Mouse (Mus musculus) embryo, embryonic 10.5 days (tissue): ENCODE measurements around the gene Kif6.

ENCODE experiments used
- DNase-seq: peaks from one replicate; pipeline ENCODE4 v3.0.0-alpha.2; 2015; ENCODE audit warnings: low spot score

Kif6 gene

DNA sequence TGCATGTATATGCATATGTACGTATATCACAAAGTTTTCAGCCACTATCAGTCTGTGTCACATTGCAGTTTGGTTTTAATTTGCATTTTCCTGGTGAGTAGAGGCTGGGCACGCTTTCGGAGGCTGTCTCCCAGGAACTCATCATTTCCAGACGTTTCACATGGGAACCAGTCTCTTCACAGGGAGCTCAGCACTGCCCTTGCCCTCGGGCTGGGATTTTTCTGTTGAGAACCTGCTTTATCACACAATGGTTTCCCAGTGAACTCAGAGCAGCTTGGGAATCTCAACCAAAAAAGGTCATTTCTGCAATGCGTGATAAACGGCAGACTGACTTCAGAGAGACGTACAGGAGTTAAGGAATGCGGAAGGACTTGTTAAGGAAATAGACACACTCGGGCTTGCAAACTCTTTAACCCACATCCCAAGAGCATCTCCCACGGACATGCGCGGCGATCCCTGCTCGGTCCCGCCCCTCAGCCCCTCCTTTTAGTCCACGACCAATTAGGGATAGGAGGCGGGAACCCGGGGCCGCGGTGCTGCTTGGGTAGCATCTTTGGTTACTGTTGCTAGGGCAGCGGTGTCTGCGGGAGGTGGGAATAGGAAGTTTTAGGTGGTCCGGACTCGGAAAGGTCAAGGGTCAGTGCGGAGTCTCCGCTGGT, at the start of gene Kif6:
Gene Kif6 (plus strand): TSS at position 560 of the 659 bp plus-strand sequence.
- DNase-seq, result peak; percentile 94

DNA sequence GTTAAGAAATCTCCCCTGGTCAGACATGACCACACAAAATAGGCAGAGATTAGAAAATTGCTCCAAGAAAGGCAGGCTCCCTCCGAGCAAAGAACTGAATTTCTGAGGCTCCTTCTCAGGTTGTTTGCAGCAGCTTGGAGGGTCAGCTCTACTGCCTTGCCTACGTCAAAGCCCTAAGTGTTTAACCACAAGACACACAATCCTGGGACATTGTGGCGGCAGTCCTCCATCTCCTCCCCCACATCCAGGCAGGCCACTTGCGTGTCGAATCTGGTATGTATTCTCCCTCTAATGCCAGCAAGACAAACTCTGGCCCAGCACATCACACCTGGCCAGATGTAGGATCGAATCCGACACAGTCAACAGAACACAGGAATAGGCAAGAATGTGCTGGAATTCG, 46.2 kb upstream of the Kif6 start:
- no peak for DNase-seq

DNA sequence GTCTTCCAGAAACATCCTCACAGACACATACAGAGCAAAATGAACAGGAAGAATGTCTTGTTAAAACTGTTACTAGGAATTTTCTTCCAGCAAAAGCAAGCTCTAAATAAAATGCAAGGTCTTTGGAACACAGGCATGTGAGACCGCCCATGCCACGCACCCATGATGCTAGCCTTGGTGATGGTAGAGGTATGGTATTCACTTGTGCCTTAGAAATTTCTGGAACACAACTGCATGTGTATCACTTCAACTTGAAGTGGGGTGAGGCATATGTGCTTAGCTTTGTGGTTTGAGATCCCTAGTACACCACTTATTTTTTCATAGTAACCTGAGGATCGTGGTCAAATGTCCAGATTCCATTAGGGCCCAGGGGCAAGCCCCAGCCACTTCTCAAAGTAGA, 37.6 kb upstream of the Kif6 start:
- DNase-seq, result no peak

DNA sequence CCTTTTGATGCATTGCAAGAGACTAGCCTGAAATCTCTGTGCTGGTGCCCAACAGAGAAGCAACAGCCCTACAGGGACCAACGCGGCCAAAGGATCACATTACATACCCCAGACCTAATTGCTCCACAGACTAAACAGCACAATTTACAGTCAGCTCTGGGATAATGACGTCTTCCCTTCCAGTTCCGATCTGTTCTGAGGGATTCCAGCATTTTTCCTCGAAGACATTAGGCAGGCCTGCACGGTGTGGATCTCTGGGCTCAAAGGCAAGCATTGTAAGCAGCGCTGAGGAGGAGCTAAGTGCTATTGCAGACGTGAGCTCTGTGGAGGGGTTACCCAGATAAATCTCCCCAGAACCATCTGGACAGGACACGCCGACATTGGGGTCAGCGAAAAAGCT, 32.5 kb upstream of the Kif6 start:
- peak; percentile 71 for DNase-seq

DNA sequence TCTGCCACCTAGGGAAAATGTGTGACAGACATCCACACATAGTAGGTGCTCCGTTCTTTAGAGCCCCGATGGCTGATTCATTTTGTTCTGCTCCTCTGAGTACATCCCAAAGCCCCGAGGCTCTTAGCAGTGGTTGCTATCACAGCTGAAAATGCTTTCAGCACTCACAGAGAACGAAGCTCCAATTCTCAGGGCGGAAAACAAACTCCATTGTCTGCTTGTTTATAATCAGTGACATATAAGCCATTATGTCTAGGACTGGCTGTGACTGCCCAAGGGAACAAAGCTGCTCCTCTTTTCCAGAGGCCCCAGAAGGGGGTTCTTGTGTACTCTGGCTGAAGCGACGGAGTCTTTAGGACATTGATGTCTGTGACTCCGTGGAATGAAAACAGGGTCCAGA, 24.9 kb upstream of the Kif6 start:
- peak; percentile 52 for DNase-seq

- no peak for DNase-seq
These were observed 9.5 kb upstream of the Kif6 start for GRCm38 (mm10) chr17:49605397-49605796.

DNA sequence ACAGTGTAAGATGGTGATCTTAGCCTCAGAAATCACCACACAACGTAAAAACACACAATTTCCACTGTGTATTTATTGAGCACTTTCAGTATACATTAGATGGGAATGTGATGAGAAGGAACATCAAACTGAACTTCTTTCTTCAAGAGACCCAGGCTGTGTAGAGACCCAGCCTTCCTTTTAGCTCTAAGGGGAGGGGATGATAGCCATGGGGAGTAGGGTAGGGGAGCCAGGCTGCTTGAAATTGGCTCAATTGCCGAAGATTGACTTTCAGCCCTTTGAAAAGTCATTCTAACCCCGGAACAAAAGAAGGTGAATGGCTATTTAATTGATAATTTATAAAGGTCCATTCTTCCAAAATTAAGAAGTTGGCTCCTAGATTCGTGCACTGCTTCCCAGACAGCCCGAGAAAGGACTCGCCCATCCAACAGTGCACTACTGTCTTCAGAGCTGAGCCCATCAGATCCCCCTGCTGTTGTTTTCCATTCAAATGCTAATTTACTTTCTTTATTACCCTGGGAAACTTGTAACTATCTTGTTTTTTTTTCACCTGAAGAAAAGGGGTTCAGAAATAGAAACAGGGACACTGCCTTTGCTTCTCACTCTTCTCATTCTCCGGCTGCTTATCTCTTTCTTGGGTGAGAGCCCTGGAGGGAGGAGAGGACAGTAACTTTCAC, 7.4 kb upstream of the Kif6 start:
- no peak for DNase-seq

DNA sequence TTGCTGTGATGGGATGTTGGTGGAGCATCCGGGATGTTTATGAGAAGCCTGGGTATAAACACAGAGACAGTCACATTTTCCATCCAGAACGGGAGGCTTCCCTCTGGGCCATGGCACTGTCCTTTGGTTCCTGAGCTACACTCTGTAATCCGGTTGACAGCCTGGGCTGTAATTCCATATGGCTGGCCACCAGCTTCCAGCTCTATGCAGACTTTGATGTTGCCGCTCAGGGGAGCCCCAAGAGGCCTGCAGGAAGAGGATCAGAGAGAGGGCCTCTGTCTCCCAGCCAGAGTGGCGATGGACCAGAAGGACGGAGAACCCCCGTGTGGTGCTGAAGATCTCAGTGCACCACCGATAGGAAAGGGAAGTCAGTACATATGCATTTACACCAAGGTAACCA, 4.6 kb upstream of the Kif6 start:
- DNase-seq, result no peak

DNA sequence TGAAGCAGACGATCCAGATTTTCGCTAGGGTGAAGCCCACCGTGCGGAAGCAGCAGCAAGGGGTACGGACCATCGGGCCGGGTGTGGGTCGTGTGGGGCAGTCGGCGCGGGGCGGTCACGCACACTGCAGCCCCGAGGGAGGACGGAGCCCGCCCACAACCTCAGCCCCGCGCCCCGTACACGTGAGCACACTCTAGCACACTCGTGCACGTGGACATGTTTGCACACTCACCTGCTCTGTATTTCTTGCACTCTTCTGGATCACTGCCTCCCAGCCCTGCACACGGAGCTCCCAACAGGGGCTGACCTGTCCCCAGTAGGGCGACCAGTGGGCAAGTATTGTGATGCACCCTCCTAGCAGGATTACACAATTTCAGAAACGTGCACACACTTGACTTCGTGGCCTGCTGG, 310 bp downstream of the Kif6 start:
- DNase-seq, result no peak

GRCm38 (mm10) chr17:49624572-49624971, 9.6 kb downstream of the Kif6 start:
- DNase-seq, result no peak

- no peak for DNase-seq
These were observed 12.3 kb downstream of the Kif6 start for GRCm38 (mm10) chr17:49627011-49627794.

DNA sequence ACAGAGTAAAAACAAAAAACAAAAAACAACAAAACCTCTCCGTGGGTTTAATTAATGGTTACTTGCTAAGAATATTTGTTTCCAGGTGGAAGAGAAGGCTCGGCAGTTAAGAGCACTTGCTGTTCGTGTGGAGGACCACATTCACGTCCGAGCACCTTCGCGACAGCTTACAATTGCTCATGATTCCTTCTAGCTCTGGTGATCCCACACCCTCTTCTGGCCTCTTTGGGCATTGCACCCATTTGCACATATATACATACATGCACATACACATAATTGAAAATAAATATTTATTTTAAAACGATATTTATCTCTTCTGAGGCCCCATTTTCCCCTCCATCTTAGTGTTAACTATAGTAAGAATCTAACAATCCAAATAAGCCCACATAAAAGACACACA, 13.9 kb downstream of the Kif6 start:
- DNase-seq, result no peak

DNA sequence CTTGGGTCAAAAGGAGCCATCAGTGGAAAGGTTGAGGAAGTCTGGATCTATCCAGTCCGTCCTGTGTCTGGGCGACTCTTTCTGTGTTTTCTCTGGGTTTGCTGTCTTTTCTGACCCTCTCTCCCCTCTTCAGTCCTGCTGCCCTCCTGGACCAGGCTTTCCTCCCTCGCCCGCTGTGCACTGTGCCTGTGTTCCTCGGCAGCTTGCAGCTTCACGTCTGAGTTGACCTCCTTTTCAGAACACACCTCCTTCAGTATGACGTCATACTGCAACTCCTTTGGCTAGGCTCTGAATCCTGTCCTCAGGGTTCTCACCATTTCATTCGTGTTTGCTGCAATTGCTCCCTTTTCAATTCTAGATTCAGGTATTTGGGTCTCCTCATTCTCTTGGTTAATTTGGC, 18.1 kb downstream of the Kif6 start:
- DNase-seq, result no peak

DNA sequence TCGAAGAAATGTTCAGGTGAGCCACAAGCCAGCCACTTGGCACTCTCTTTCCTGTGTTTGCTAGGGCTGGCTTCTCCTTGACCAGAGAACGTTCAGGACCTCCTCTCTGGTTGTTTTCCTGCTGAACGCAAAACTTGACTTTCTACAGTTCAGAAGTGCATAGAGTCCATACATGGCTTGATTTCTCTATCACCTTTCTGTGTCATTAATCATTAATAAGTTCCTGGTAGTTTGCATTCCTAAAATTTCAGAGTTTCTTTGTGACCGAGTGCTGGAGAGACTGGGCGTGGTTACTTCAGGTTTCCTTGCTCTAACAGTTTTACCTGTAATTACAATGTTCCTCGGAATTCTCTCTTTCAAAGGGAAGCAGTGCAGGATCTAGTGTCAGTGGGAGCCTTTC, 27.0 kb downstream of the Kif6 start:
- DNase-seq, result no peak

DNA sequence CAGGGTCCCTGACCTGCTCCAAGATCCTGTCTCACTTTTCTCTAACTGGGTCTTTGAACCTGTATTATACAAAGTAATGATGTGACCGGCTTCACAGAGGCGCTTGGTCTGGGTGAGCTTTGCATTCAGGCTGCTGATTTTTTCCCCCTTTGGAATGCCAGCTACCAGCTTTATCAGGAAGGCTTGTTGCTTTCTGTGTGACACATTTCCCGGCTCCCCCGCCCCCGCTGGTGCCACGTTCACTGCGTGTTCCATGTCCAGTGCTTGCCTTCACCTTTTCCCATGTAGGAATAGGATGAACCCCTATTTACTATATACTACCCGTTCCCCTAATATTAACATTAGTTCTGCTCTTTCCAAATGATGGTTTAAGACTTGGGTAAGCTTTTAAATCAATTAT, 27.4 kb downstream of the Kif6 start:
- no peak for DNase-seq

DNA sequence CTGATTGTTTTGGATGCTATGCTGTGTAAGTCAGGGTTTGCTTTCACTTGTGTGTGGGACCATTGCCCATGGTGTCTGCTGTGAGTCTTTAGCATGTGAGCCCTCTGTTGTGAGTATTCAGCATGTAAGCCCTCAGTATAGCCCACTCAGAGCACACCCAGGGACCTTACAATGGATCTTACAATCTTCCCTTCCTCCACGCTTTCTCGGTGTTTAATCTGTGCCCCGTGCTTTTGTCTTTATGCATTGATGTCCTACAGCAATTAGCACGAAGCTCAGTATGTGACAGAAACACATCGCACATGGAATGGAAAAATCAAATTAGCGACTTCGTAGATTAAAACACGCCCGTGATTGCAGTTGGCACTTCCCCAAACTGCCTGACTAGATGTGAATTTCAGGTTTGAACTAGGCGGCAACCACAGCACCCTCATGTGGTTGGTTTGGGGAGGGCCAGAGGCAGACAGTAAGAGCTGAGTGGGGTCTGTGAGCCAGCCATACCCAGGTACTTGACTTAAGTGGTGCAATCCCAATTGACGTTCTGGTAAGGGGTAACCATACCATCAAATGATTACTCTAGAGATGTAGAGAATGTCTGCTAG, 28.1 kb downstream of the Kif6 start:
- DNase-seq, result no peak

- DNase-seq, result no peak
These were observed 31.3 kb downstream of the Kif6 start for GRCm38 (mm10) chr17:49646267-49646666.

DNA sequence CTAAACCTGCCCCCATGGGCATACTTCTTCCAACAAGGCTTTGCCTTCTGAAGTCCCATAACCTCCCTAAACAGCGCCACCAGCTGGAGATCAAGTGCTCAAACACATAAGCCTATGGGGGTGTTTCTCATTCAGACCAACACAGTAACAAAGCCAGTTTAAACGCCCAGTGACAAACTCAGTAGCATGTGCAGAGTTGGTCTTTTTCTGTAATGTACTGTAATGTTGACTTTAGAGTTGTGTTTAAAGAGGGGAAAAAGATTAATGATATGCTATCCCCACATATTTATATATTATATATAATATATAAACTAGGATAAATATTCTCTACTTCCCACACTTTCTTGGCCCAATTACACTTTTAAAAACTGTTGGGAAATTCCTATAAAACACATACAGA, 34.0 kb downstream of the Kif6 start:
- no peak for DNase-seq

DNA sequence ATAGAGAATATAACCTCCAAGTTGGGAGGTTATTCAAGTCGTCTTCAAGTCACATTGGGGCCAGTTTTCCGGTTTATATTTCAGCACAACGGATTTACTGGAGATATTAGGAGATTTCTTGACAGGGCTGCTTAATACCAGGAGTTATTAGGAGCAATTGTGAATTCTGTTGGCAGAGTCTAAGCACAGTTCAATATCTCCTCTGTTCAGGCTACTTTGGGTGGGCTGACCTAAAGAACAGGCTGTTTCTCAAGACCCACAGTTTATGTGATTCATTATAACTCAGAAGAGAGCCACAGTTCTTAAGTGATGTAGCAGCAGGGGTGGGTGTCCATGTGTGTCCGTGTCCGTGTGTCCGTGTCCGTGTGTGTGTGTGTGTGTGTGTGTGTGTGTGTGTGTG, 34.5 kb downstream of the Kif6 start:
- no peak for DNase-seq

DNA sequence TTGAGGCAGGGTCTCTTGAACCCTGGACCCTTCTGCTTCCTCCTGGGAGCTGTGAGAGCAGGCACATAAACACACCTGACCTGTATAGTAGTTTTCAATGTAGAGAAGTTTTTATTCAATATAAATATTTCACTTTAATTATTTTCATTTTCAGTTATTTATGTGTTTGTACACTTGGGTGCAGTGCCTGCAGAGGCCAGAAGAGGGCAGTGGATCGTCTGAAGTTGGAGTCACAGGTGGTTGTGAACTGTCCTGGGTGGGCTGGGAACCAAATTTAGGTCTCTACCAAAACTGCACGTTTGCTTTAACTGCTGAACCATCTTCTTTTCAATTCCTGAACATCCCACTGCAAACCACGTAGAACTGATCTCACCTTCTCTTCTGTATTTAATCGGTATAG, 35.4 kb downstream of the Kif6 start:
- no peak for DNase-seq

GRCm38 (mm10) chr17:49652357-49652756, 37.4 kb downstream of the Kif6 start:
- DNase-seq, result no peak

GRCm38 (mm10) chr17:49652800-49653199, 37.9 kb downstream of the Kif6 start:
- no peak for DNase-seq

DNA sequence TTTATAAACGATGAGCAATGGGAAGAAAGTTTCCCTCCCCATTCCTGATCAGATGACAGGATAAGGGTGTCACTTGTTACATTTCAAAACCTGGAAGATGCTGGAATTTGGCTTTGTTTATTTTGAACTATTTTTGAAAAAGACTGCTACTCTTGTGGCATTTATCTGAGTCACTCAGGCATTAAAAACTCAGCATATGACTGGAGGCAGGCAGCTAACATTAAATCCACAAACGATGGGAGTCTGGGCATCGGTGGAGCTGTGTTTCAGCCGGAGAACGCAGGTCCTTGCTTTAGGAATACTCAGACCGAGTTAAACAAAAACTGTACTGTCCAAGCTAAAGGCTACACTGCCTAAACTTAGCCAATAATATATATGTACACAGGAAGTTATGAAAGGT, 46.7 kb downstream of the Kif6 start:
- DNase-seq, result no peak
